Mouse (Mus musculus) cerebellum, adult 2 months (tissue): ENCODE measurements around the gene Scpep1.

Source experiments
- CTCF ChIP-seq: fragments of 200-500 bp; IDR thresholded peaks from 2 replicates; pipeline ENCODE4 v1.5.1; 2011; ENCODE audit warnings: low read depth, mild to moderate bottlenecking, control low read depth, low read length, moderate library complexity, borderline replicate concordance; ENCODE audit not compliant: insufficient read depth
- POLR2A ChIP-seq: fragments of 200-500 bp; IDR thresholded peaks from 2 replicates; pipeline ENCODE4 v1.6.1; 2011; ENCODE audit warnings: low read length, control low read depth, borderline replicate concordance; ENCODE audit not compliant: insufficient read depth

DNA sequence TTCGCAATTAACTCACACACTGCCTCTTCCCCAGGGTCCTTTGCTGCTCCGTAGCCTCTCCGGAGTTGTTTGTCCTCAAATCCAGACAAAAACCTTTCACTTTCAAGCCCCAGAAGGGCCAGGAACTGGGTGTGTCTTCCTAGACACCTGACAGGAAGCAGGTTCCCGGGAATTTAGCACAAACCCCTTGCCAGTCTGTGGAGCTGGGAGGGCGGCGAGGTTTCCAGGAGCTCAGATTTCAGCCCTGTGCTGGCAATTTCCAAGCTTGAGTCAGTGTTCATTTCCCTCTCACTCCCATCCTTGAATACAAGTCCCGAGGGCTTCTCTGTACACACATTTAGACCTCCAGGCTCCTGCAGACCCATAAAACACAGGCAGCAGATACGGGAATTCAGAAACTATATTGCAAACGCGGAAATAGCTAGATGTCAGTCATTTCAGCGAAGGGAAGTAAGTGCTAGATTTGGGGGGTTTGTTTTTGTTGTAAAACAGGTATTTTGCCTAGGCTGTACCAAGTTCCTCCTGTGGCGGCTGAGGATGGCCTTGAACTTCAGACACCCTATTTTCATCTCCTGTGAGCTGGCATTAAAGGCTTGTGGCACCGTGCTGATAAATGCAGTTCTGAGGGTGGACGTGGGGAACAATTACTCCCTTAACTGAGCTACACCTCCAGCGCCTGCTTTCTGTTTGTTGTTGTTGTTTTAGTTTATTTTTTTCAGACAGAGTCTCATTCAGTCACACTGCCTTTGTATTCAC is 57.5 kb downstream of the Scpep1 start:
- TF ChIP-seq CTCF (no peak), POLR2A (no peak)
